Mouse (Mus musculus) MEL (cell line): ENCODE data around the gene Cdkl2.

Experiments used
- CHD2 ChIP-seq: IDR thresholded peaks from 2 replicates; pipeline ENCODE4 v1.6.1; 2011; ENCODE audit warnings: low read length, improper control_type of control experiment
- CTCF ChIP-seq, 3 experiments: IDR thresholded peaks in 2 of 3; conservative IDR thresholded peaks in 1 of 3; 2 replicates each; pipeline ENCODE4 v1.5.1; 2011 to 2012; ENCODE audit warnings: low read length in 3 of 3, low read depth in 2 of 3, mild to moderate bottlenecking in 2 of 3, improper control_type of control experiment in 1 of 3, inconsistent platforms in 1 of 3, mixed read lengths in 1 of 3, moderate library complexity in 1 of 3; ENCODE audit not compliant: control insufficient read depth in 1 of 3, insufficient read depth in 1 of 3, poor library complexity in 1 of 3, severe bottlenecking in 1 of 3
- E2F4 ChIP-seq: IDR thresholded peaks from 2 replicates; pipeline ENCODE4 v1.6.1; 2011; ENCODE audit warnings: low read depth, low read length, improper control_type of control experiment, borderline replicate concordance
- EP300 ChIP-seq, 2 experiments: IDR thresholded peaks; 2 replicates each; pipeline ENCODE4 v1.6.1; 2011; ENCODE audit warnings: improper control_type of control experiment in 2 of 2, low read length in 2 of 2, low read depth in 1 of 2, mild to moderate bottlenecking in 1 of 2
- HCFC1 ChIP-seq: IDR thresholded peaks from 2 replicates; pipeline ENCODE4 v1.6.1; 2012; ENCODE audit warnings: low read depth, mild to moderate bottlenecking, inconsistent platforms, low read length, improper control_type of control experiment, moderate library complexity
- JUND ChIP-seq: IDR thresholded peaks from 2 replicates; pipeline ENCODE4 v1.6.1; 2011; ENCODE audit warnings: low read depth, mild to moderate bottlenecking, improper control_type of control experiment, low read length
- POLR2A ChIP-seq, 2 experiments: IDR thresholded peaks; 2 replicates each; pipeline ENCODE4 v1.6.1; 2011 to 2012; ENCODE audit warnings: low read length in 2 of 2, mild to moderate bottlenecking in 2 of 2, control low read depth in 1 of 2, improper control_type of control experiment in 1 of 2, low read depth in 1 of 2, moderate library complexity in 1 of 2; ENCODE audit not compliant: control insufficient read depth in 1 of 2, insufficient read depth in 1 of 2, poor library complexity in 1 of 2
- POLR2AphosphoS5 ChIP-seq: IDR thresholded peaks from 2 replicates; pipeline ENCODE4 v1.6.1; 2012; ENCODE audit warnings: low read depth, borderline replicate concordance, mild to moderate bottlenecking, inconsistent platforms, low read length, moderate library complexity, mixed read lengths

DNA sequence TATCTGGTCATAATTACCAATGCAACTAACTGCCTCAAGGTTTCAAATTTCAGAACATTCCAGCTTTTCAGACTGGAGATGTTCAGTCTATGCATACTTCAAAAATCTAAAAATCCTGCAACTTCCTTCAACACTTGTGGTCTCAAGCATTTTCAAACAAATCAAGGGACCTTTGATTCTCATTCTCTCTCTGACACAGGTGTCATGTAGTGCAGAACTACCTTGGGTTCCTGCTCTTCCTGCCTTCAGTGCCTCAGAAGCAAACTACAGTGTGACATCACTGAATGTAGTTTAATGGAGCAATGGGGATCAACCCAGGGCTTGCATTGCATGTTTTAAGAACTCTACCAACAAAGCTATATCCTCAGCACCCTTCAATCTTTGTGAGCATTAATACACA lies 35.1 kb upstream of the Cdkl2 start:
- TF ChIP-seq E2F4 (no peak), HCFC1 (no peak), CTCF (IDR thresholded peaks at IDR 0.05 in 2 of 3, conservative IDR thresholded peaks at IDR 0.05 in 1 of 3; ENCODE audit: control insufficient read depth in 1 of 3, insufficient read depth in 1 of 3, low read depth in 2 of 3, low read length in 3 of 3, poor library complexity in 1 of 3, severe bottlenecking in 1 of 3) (no peak), POLR2A (IDR thresholded peaks at IDR 0.05; ENCODE audit: control insufficient read depth in 1 of 2, insufficient read depth in 1 of 2, low read depth in 1 of 2, low read length in 2 of 2, poor library complexity in 1 of 2) (no peak), POLR2AphosphoS5 (no peak), JUND (no peak), EP300 (IDR thresholded peaks at IDR 0.05; ENCODE audit: low read depth in 1 of 2, low read length in 2 of 2) (no peak), CHD2 (no peak)
